Mouse (Mus musculus) lung, postnatal 14 days (tissue): ENCODE results near the gene Olfr506.
"Not testable (repeated sequence)": the region's sequence is repeated elsewhere in the genome, so short reads cannot be mapped to it uniquely, and the experiment has no call there.

Source experiments
- DNase-seq: peaks from one replicate; pipeline ENCODE4 v3.0.0; 2021

Gene Olfr506

DNA sequence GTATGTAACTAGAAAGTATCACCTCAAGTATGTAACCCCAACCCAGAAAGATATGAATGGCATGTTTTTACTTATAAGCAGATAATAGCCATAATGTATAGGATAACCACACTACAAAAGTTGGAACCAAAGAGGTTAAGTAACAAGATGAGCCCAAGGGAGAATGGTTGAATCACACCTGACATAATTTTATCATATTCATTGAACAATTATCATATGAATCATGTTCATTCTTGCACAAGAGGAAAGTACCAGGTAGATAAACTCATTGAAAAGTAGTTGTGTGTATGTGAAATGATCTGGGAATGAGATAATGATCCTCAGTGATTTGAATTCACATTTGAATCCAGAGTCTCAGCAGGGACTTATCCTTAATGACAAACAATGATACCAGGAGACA is at the start of gene Olfr506:
Olfr506 (plus strand) TSS at position 301 of the 400 bp plus-strand sequence.
- no peak for DNase-seq

DNA sequence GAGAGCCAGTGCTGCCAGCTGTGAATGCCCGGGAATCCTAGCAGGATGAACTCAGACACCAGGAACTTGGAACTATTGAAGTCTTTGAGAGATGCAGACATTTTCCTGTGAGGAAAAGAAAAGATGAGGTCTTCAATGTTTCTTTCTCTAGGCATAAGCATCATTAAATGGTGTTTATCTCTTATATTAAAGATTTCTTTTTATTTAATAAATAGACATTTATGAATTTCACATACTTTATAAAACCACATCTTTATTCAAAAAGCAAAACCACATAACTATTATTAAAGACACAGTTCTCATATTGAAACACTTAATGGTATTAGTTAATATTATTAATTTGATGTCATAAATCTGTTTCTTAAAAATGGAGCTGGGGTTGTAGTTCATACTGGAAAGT is 44.9 kb upstream of the Olfr506 start, which contains the start of gene Olfr504:
Olfr504 (minus strand) TSS at position 101 of the 400 bp plus-strand sequence.
- DNase-seq = no peak

DNA sequence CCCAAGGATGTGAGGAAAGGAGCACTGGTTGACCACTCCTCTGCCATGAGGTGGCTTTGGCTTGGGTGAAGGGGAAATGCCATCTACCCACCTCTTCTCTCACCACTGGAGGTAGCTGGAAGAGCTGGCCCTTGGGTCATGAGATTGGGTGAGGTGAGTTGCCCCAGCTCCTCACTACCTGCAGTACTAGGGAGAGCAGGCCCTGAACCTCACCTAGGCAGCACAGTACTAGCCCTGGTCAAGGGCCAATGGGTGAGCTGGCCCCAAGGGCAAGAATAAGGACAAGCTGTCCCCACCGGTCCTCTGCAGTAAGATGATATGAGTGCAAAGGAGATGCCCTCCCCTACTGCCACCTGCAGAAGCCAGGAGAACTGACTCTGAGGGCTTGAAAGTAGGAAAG is 20.8 kb upstream of the Olfr506 start:
- no peak for DNase-seq

DNA sequence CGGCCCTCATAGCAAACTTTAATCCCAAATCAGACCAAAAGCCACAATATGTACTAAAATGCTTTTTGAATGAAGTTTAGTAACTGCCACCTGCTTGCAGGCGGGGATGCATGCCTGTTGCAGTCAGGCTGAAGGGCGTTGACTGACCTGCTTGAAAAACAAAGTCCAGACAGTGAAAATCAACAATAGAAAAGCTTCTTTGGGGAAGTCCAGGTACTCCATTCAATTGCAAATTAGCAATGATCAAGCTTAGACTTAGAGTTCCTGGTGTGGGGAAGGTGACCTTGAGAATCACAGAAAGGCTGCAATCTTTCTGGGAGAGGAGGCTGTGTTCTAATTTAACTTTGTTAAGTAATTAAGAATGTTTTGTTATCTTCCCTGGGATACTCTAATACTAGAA is 8.7 kb upstream of the Olfr506 start:
- not testable (repeated sequence) for DNase-seq

DNA sequence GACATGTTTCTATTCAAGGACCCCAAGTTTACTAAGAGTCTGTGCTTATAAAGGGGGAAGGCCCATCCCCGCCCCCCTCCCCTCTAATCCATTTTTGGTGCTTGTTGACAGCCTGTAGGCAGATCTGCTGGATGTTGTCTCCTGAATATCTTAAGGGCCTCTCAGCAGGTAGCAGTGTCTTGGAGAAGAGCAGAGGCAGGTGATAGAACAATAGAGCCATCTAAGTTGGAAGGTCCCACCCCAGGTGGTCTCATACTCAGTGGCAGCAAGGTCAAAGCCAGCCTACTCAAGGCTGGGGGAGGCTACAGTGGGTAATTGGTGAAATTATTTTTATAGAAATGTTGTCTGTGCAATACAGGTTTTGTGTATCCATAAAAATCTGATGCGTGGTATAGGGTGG is 3.5 kb downstream of the Olfr506 start:
- DNase-seq = no peak

DNA sequence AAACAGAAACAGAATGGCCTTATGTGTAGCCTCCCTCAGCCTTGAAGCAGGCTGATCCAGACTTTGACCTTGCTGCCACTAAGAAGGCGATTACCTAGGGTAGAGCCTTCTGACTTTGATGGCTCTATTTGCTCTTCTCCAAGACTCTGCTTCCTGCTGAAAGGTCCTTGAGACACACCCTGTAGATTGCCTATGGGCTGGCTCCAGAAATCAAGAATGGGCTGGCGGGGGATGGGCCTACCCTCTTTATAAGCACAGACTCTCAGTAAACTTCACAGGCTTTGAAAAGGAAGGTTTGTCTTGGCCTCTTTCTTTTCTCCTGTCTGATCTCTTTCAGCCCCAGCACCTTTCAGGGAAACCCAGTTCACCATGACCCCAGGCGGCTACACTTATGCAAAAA is 6.2 kb downstream of the Olfr506 start:
- not testable (repeated sequence) for DNase-seq

DNA sequence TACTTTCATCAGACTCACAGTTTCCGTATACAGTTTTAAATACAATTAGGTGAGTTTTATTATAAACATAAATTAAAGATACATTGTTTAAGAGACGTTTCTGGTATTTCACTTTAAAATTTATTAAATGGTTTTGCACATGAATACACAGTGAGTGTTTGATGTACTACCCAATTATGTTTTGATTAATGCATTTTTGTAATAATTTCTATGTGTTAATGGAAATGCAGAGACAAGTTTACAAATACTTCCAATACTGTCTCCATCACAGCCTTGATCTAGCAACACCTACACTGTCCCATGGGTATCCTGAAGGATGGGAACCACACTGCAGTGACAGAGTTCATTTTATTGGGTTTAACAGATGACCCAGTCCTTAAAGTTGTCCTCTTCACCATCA is 10.9 kb downstream of the Olfr506 start, which contains the start of gene Olfr507:
Olfr507 (plus strand) TSS at position 301 of the 400 bp plus-strand sequence.
- DNase-seq = no peak

DNA sequence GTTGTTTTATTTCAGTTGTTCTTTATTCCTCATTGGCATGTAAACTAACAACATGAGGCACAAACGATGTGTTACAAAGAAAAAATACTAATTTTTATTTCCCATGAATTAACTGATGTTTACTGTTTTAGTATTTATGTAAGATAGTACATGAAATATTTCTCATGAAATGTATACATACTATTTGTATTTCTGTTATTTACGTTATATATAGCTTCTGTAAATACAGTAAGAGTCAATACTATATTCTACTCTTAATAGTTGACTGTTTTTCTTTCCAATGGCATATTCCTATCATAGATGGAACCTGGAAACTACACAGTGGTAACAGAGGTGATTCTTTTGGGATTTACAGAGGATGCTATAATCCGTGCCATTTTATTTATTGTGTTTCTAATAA is 19.1 kb downstream of the Olfr506 start, which contains the start of gene Olfr508:
Olfr508 (plus strand) TSS at position 301 of the 400 bp plus-strand sequence.
- no peak for DNase-seq

DNA sequence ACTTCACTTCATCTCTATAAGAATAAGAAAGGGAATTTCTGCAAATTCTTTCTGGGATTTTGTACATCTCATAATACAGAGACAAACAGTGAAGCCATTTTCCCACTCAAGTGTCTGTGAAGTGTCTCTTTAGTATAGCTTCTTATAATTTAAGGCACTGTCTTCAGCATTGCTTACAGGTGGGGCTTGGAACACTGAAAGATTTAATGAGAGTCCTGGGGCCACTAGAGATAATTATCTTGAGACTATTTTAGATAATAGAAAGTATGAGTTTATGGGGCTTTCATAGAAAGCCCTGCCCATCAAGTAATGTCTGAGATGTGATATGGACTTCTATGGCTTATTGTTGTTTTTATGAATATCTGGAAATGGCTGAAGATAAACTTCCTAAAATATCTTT is 41.2 kb downstream of the Olfr506 start, which contains the start of gene Olfr509:
Olfr509 (minus strand) TSS at position 101 of the 400 bp plus-strand sequence.
- no peak for DNase-seq

DNA sequence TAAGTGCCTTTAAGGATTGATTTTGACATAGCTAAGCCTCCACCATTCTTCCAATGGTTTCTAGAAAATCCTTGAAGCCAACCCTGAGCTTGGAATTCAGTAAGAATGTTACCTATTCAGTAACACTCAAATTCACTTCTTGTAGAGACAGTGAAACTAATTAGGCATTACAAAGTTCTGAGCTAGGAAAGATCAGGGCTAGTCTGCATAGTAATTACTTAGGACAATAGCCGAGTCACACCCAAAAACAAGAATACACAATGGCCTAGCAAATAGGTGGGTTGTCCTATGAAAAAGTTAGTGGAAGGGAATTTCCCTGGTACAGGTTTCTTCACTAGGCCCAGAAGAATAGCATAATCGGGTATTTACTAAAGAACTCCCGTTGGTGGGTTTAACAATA is 51.8 kb downstream of the Olfr506 start:
- no peak for DNase-seq
